Mouse (Mus musculus) liver, postnatal 0 days (tissue): ENCODE measurements around the gene Scarf1. TPM values are rescaled to one million over a fixed set of nuclear protein-coding genes. Genes with fewer than 3 reads are reported as not detected.
"Not testable (repeated sequence)": the region's sequence is repeated elsewhere in the genome, so short reads cannot be mapped to it uniquely, and the experiment has no call there.

ENCODE experiments used
- ATAC-seq: fragments of 200-750 bp; cut with Nextera tagmentation; 2 replicates; pipeline ENCODE4 v1.8.0; 2017; ENCODE audit warnings: mild to moderate bottlenecking, moderate library complexity
- DNase-seq: peaks from one replicate; pipeline ENCODE4 v3.0.0-alpha.2; 2016
- H3K27ac ChIP-seq: fragments of 300-500 bp; sonication (generic); 2 replicates; pipeline ENCODE4 v1.5.1; 2014; ENCODE audit warnings: antibody characterized with exemption, moderate library complexity, mild to moderate bottlenecking, low read depth
- H3K27me3 ChIP-seq: fragments of 300-500 bp; sonication (generic); 2 replicates; pipeline ENCODE4 v1.6.1; 2014; ENCODE audit warnings: low read length, control low read depth, mixed read lengths; ENCODE audit not compliant: insufficient read depth
- H3K36me3 ChIP-seq: fragments of 300-500 bp; sonication (generic); replicated peaks from 2 replicates; pipeline ENCODE4 v1.6.1; 2014; ENCODE audit warnings: mild to moderate bottlenecking, control low read depth, low read length, moderate library complexity, mixed read lengths; ENCODE audit not compliant: insufficient read depth
- H3K4me1 ChIP-seq: fragments of 300-500 bp; sonication (generic); 2 replicates; pipeline ENCODE4 v1.6.1; 2014; ENCODE audit warnings: antibody characterized with exemption, mild to moderate bottlenecking, control low read depth; ENCODE audit not compliant: insufficient read depth
- H3K4me2 ChIP-seq: fragments of 300-500 bp; sonication (generic); 2 replicates; pipeline ENCODE4 v1.6.1; 2014; ENCODE audit warnings: low read depth, mild to moderate bottlenecking, low read length, moderate library complexity, mixed read lengths
- H3K4me3 ChIP-seq: fragments of 300-500 bp; sonication (generic); 2 replicates; pipeline ENCODE4 v1.5.1; 2014; ENCODE audit warnings: low read depth, low read length
- H3K9ac ChIP-seq: fragments of 300-500 bp; sonication (generic); replicated peaks from 2 replicates; pipeline ENCODE4 v1.6.1; 2014; ENCODE audit warnings: mild to moderate bottlenecking, moderate library complexity
- H3K9me3 ChIP-seq: fragments of 300-500 bp; sonication (generic); 2 replicates; pipeline ENCODE4 v1.6.1; 2016; ENCODE audit warnings: mild to moderate bottlenecking, control low read depth, low read length, mixed read lengths
- CTCF ChIP-seq: sonication (generic); IDR thresholded peaks from 2 replicates; pipeline ENCODE4 v1.5.1; 2016; ENCODE audit warnings: antibody characterized with exemption, low read depth
- EP300 ChIP-seq: IDR thresholded peaks from 2 replicates; pipeline ENCODE4 v1.6.1; 2016; ENCODE audit warnings: antibody characterized with exemption, low read depth, mild to moderate bottlenecking
- WGBS: fragments of 180-500 bp; shearing (Covaris S2); extraction: QIAGEN DNeasy Blood & Tissue Kit; methylation state at CpG from one replicate; pipeline ENCODE4 v1.1.7; 2014; ENCODE audit not compliant: insufficient replicate concordance; 5-methylcytosine and 5-hydroxymethylcytosine counted together
- polyA plus RNA-seq: library from polyadenylated mRNA; unstranded; fragments of >200 nt; fragmentation: Nextera tagmentation; extraction: Ambion mirVana; gene quantifications from 2 replicates; pipeline ENCODE4 v1.2.1, GENCODE M21; 2015

Scarf1 gene
- polyA plus RNA-seq, 1 experiment from 2014 or later, result 3.1 TPM

DNA sequence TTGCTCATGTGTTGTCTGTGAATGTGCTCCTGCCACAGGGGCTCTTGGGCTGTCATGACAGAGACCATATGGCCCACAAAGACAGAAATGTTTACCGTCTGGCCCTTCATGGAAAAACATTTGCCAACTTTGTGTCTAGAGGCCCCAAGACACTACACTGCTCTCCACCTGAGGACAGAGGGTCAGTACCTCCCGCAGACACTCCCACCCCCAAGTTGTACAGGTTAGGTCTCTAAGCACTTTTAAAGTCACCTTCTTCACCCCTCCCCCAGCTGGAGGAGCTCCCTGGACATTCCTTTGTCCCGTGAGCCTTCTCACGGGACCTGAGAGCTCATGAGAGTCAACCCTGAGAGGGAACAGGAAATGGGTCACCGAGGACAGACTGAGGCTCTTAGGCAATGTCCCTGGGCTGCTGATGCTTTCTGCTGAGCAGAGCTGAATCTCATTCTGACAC is 36.3 kb downstream of the Scarf1 start:
- 53% methylated on average over 5 of the region's 5 CpGs for WGBS
- ATAC-seq, result peak; percentile 73
- no peak for DNase-seq
- Histone ChIP-seq H3K36me3 (no peaks in the 10 kb centered on the region; the same call in 1 of the 2 replicates), H3K27ac (peak overlapping the region; percentile 60), H3K4me1 (peaks cover 22% of the 10 kb centered on the region), H3K27me3 (no peaks in the 10 kb centered on the region), H3K9ac (no peak overlapping the region), H3K9me3 (no peaks in the 10 kb centered on the region), H3K4me2 (no peak overlapping the region), H3K4me3 (no peak overlapping the region)
- no peak for TF ChIP-seq CTCF
- peak; percentile 38; the same call in 1 of the 2 replicates for TF ChIP-seq EP300

DNA sequence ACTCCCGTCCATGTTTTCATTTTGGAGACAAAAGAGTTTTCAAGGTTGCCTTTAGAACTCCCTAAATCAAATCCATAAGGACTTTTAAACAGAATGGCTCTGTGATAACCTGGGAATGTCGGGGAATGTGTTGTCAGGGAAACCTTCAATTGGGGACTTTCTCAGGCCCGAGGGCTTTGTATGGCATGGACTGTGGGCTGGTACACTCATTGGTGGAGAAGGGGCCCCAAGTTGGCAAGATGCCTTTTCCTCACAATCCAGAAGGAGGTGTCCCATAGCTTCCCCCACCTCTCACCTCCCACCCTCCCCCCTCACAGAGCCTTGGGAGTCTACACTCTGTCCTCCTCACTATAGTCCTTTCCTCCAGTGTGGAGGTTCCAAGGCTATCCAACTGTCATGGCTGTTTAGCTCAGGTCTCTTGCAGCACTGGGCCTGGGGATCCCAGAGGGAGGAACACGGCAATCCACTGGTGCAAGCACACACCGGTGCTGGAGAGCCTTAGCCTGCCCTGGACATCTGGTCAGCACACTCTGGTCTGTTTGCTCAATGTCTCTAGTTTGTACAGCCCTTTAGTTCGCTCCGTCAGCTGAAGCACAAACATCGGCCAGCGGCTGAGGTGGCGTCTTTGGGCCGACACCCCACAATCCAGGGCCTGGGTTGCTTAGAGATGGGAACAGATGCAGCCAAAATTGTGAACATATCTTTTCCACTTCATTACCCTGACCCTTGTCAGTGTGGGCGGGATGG is 37.0 kb downstream of the Scarf1 start:
- H3K27ac ChIP-seq, result peak overlapping the region; percentile 60
- DNase-seq, result no peak
- ATAC-seq, result peak; percentile 81

DNA sequence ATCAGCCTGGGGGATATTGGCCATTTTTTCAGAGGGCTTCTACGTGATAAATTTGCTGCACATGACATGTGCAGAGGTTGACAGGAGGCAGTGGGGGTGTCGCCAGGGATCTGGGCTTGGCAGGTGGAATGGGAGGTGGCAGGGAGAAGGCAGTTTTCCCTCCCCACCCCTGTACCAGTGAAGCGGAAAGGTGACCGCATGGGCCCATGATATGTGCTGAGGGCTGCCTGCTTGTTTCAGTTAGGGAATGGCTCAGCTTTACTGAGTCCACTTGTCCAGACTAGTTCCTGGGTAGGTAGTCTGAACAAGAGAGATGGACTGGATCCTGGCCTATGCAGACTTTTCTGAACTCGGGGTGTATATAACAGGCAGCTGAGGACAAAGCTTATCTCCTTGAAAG is 38.0 kb downstream of the Scarf1 start:
- Histone ChIP-seq H3K27me3 (no peaks in the 10 kb centered on the region), H3K9ac (no peak overlapping the region), H3K4me3 (no peak overlapping the region), H3K27ac (no peak overlapping the region), H3K4me2 (no peak overlapping the region), H3K36me3 (no peaks in the 10 kb centered on the region; the same call in 1 of the 2 replicates), H3K4me1 (peaks cover 22% of the 10 kb centered on the region), H3K9me3 (no peaks in the 10 kb centered on the region)
- TF ChIP-seq EP300 (no peak), CTCF (no peak)
- ATAC-seq (no peak), DNase-seq (no peak)
- 73% methylated on average over 5 of the region's 5 CpGs for WGBS

More for the DNA sequence above, 37.0 kb downstream of the Scarf1 start:
- WGBS, result 62% methylated on average over 12 of the region's 12 CpGs
- no peak overlapping the region for H3K4me3 ChIP-seq
- no peak overlapping the region; the same call in 1 of the 2 replicates for H3K9ac ChIP-seq
- no peaks in the 10 kb centered on the region; the same call in 1 of the 2 replicates for H3K36me3 ChIP-seq
- no peaks in the 10 kb centered on the region for H3K27me3 ChIP-seq
- H3K4me1 ChIP-seq, result peaks cover 22% of the 10 kb centered on the region
- H3K4me2 ChIP-seq, result no peak overlapping the region
- TF ChIP-seq CTCF (no peak), EP300 (no peak)
- no peaks in the 10 kb centered on the region for H3K9me3 ChIP-seq

- no peaks in the 10 kb centered on the region for H3K27me3 ChIP-seq
- no peak overlapping the region for H3K9ac ChIP-seq
- H3K4me3 ChIP-seq, result no peak overlapping the region
- TF ChIP-seq EP300, result no peak
- H3K27ac ChIP-seq, result 0 out of 2 replicates have a peak overlapping the region, but pooled peaks have one; percentile 30
- 69% methylated on average over 9 of the region's 9 CpGs for WGBS
- peaks cover 18% of the 10 kb centered on the region for H3K4me1 ChIP-seq
- no peaks in the 10 kb centered on the region; the same call in 1 of the 2 replicates for H3K36me3 ChIP-seq
- no peak for DNase-seq
- no peak overlapping the region for H3K4me2 ChIP-seq
- no peak for ATAC-seq
- H3K9me3 ChIP-seq, result no peaks in the 10 kb centered on the region
Measured at GRCm38 (mm10) chr11:75551961-75552441, 38.7 kb downstream of the Scarf1 start.

GRCm38 (mm10) chr11:75552906-75553482 is 39.7 kb downstream of the Scarf1 start:
- Histone ChIP-seq H3K27ac (no peak overlapping the region), H3K9ac (no peak overlapping the region), H3K4me3 (no peak overlapping the region), H3K36me3 (peaks cover 5% of the 10 kb centered on the region; the same call in 1 of the 2 replicates), H3K4me2 (no peak overlapping the region), H3K9me3 (no peaks in the 10 kb centered on the region), H3K4me1 (peaks cover 14% of the 10 kb centered on the region), H3K27me3 (no peaks in the 10 kb centered on the region)
- TF ChIP-seq EP300 (no peak), CTCF (no peak)
- ATAC-seq (no peak), DNase-seq (no peak)
- WGBS, result 64% methylated on average over 7 of the region's 7 CpGs

- not testable (repeated sequence) for H3K27ac ChIP-seq, DNase-seq, H3K27me3 ChIP-seq, ATAC-seq, H3K4me1 ChIP-seq, H3K4me2 ChIP-seq, H3K9me3 ChIP-seq, H3K36me3 ChIP-seq, H3K4me3 ChIP-seq, H3K9ac ChIP-seq
- WGBS, result 79% methylated on average over 6 of the region's 6 CpGs
- peak; percentile 39 for TF ChIP-seq CTCF
Measured at GRCm38 (mm10) chr11:75556006-75556405, 42.7 kb downstream of the Scarf1 start.
